Mouse (Mus musculus): ENCODE data around the gene Txlnb. TPM values are rescaled to one million over a fixed set of nuclear protein-coding genes. Genes with fewer than 3 reads are reported as not detected.
"Not testable (repeated sequence)": the region's sequence is repeated elsewhere in the genome, so short reads cannot be mapped to it uniquely, and the experiment has no call there.

Gene Txlnb
- polyA plus RNA-seq, 1 experiment from 2014 or later, result 0.28 TPM

DNA sequence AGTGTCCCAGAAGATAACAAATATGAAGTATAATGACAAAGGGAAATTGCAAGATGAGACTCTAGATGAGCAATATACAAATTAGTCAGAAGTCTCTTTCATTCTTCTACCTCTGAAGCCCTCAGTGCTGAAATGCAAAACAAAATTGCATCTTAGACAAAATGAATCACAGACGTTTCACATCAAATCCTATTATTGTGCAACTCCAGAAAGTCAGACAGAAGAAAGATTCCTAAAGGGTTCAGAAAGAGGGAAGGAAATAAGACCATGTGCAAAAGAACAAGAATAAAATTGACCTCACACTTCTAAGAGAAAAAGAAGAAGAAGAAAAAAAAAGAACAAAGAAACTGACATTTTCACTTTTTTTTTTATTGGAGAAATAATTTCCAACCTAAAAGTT lies 8.1 kb upstream of the Txlnb start:
- H3K27me3 ChIP-seq (replicated peaks), result no peaks in the 10 kb centered on the region
- H3K4me2 ChIP-seq (replicated peaks), result no peak overlapping the region
- H3K9me3 ChIP-seq, result no peaks in the 10 kb centered on the region
- H3K27ac ChIP-seq, result no peak overlapping the region
- no peaks in the 10 kb centered on the region for H3K4me1 ChIP-seq (replicated peaks)
- no peak overlapping the region for H3K4me3 ChIP-seq (replicated peaks)
- no peak overlapping the region for H3K9ac ChIP-seq
- WGBS, result 82% methylated on average over 1 of the region's 1 CpGs
- no peak for ATAC-seq
- H3K36me3 ChIP-seq, result no peaks in the 10 kb centered on the region

DNA sequence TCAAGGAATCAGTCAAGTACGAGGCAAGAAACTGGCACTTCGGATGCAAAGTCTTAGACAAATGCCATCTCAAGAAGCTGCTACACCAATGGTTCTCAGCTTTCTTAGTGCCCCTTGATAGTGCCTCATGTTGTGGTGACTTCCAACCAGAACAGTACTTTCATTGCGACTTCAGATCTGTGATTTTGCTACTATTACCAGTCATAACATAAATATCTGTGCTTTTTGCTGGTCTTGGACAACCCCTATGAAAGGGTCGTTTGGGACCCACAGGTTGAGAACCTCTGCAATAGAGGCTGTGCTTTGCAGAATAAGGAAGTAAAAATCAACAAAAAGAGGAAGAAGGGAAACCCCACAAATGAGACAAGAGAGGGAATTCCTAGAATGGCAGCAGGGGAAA lies 7.7 kb upstream of the Txlnb start:
- Histone ChIP-seq H3K4me1 (replicated peaks) (no peaks in the 10 kb centered on the region), H3K4me2 (replicated peaks) (no peak overlapping the region), H3K4me3 (replicated peaks) (no peak overlapping the region), H3K27ac (no peak overlapping the region), H3K9ac (no peak overlapping the region), H3K9me3 (no peaks in the 10 kb centered on the region), H3K27me3 (replicated peaks) (no peaks in the 10 kb centered on the region), H3K36me3 (no peaks in the 10 kb centered on the region)
- ATAC-seq, result no peak
- 81% methylated on average over 4 of the region's 4 CpGs for WGBS

DNA sequence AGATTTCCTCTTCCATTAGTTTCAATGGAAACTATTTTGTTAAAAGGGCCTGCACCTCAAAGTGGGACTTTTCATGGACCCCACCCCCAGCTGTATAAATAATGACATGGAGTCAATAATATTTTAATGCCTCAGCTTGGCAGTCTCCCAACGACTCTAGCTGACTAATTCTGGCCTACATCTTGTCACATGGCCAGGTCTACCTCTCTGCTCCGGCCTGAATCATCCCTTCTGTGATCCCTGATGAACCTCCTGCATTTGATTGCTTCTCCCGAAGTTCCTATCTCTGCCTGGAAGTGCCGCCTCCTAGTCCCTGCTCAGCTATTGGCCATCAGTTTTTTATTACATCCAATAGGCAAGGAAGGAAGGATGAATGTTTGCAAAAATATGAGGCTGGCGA lies 2.1 kb upstream of the Txlnb start:
- 55% methylated on average over 5 of the region's 5 CpGs for whole genome bisulfite sequencing
- H3K4me1 ChIP-seq (replicated peaks), result 0 out of 2 replicates have a peak, but pooled peaks cover 3% of the 10 kb centered on the region
- H3K9me3 ChIP-seq, result no peaks in the 10 kb centered on the region
- no peak overlapping the region for H3K4me2 ChIP-seq (replicated peaks)
- no peaks in the 10 kb centered on the region for H3K36me3 ChIP-seq
- H3K27me3 ChIP-seq (replicated peaks), result no peaks in the 10 kb centered on the region
- H3K9ac ChIP-seq, result no peak overlapping the region
- H3K27ac ChIP-seq, result no peak overlapping the region
- H3K4me3 ChIP-seq (replicated peaks), result no peak overlapping the region
- no peak for ATAC-seq

DNA sequence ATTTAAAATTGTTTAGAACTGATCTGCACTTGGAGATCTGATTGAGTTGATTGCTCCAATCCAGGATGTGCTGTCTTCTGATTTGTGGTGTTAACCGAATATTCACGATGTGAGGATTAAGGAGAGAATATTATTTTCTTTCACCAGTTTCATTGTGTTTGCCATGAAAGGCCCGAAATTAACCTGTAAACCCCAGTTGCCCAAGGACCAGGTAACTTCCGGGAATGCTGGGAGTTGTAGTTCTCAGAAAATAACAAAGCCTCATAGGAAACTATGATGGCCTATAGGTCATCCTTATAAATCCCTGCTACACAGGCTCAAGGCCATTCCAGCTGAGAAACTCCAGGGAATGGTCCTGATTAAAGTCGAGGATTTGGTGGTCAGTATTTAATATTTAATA lies 1.6 kb upstream of the Txlnb start:
- no peak for ATAC-seq
- WGBS, result 86% methylated on average over 5 of the region's 5 CpGs
- H3K36me3 ChIP-seq, result no peaks in the 10 kb centered on the region
- no peaks in the 10 kb centered on the region for H3K27me3 ChIP-seq (replicated peaks)
- H3K9me3 ChIP-seq, result no peaks in the 10 kb centered on the region
- H3K4me1 ChIP-seq (replicated peaks), result 0 out of 2 replicates have a peak, but pooled peaks cover 3% of the 10 kb centered on the region
- no peak overlapping the region for H3K9ac ChIP-seq
- H3K4me2 ChIP-seq (replicated peaks), result no peak overlapping the region
- H3K4me3 ChIP-seq (replicated peaks), result no peak overlapping the region
- no peak overlapping the region for H3K27ac ChIP-seq

DNA sequence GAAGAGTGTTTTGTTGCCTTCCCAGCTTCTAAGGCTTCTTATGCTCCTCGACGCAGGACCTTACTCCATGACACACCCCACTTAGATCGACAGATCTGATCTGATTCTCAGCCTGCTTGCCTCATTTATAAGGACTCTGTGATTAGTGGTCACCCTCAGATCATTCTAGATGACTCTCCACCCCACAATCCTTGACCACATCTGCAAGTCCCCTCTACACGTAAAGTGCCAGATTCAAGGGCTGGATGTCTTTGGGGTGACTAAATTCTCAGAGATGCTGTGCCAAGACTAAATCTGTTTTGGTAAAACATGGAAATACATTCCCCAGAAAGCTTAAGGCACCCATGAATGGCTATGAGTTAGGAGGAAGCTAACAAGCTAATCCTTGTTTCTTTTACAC lies 799 bp upstream of the Txlnb start:
- Histone ChIP-seq H3K9ac (no peak overlapping the region), H3K27me3 (replicated peaks) (no peaks in the 10 kb centered on the region), H3K4me2 (replicated peaks) (no peak overlapping the region), H3K4me1 (replicated peaks) (0 out of 2 replicates have a peak, but pooled peaks cover 3% of the 10 kb centered on the region), H3K27ac (no peak overlapping the region), H3K36me3 (no peaks in the 10 kb centered on the region), H3K4me3 (replicated peaks) (no peak overlapping the region), H3K9me3 (no peaks in the 10 kb centered on the region)
- no peak for ATAC-seq
- 80% methylated on average over 4 of the region's 4 CpGs for WGBS

DNA sequence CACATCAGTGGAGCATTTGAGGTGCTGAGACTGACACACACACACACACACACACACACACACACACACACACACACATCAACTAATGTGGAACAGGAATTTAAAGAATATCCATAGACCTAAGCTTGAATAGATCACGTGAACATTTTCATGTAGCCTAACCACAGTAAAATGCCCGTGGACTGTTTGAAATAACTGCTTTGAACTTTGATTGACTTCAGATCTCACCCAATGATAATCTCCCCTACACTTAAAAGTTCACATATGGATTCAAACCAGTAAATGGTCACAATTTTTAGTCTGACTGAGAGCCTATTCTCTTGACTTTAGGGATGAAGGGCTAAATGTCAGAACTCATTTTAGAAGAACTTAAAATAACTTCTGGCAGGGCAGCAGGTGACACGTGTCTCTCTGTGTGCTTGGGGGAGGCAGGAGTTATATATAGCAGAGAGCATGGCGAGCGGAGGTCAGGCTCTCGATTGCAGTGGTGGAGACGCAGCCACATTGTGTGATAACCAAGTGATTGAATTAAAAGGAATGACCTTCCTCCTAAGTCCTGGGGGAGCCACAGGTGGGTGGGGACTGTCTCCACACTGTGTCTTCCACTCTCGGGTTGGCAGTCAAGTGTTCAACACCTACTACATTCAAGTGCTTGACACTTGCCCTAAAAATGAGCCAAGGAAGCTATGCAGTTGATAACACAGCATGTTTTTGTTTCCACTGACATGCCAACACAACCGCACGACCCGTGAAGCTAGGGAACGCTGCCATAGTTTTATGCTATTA lies 1.0 kb downstream of the Txlnb start:
- H3K9ac ChIP-seq, result no peak overlapping the region
- ATAC-seq, result no peak
- H3K27ac ChIP-seq, result no peak overlapping the region
- 65% methylated on average over 12 of the region's 12 CpGs for WGBS
- no peak overlapping the region for H3K4me3 ChIP-seq (replicated peaks)
- no peaks in the 10 kb centered on the region for H3K9me3 ChIP-seq
- no peaks in the 10 kb centered on the region for H3K36me3 ChIP-seq
- H3K4me2 ChIP-seq (replicated peaks), result no peak overlapping the region
- no peaks in the 10 kb centered on the region for H3K27me3 ChIP-seq (replicated peaks)
- H3K4me1 ChIP-seq (replicated peaks), result 0 out of 2 replicates have a peak, but pooled peaks cover 3% of the 10 kb centered on the region

DNA sequence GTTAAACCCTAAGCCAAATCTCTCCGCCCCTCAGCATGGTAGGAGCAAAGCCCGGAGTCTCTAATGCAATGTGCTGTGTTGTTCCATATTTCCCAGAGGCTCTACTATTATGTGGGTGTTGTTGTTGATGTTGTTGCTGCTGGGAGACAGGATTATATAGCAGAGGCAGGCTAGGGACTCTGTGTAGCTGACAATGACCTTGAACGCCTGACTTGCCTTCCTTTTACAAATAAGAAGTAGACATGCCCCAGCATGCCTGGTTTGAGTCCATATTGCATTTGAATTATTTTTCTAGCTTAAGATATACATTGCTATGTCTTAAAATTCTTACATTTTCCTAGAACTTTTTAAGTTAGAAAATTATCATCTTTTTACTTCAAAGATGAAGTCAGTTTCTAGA lies 1.7 kb downstream of the Txlnb start:
- ATAC-seq, result no peak
- H3K4me1 ChIP-seq (replicated peaks), result 0 out of 2 replicates have a peak, but pooled peaks cover 3% of the 10 kb centered on the region
- no peak overlapping the region for H3K9ac ChIP-seq
- WGBS, result 90% methylated on average over 3 of the region's 3 CpGs
- no peaks in the 10 kb centered on the region for H3K9me3 ChIP-seq
- H3K4me2 ChIP-seq (replicated peaks), result no peak overlapping the region
- no peaks in the 10 kb centered on the region for H3K36me3 ChIP-seq
- H3K4me3 ChIP-seq (replicated peaks), result no peak overlapping the region
- no peak overlapping the region for H3K27ac ChIP-seq
- H3K27me3 ChIP-seq (replicated peaks), result no peaks in the 10 kb centered on the region

DNA sequence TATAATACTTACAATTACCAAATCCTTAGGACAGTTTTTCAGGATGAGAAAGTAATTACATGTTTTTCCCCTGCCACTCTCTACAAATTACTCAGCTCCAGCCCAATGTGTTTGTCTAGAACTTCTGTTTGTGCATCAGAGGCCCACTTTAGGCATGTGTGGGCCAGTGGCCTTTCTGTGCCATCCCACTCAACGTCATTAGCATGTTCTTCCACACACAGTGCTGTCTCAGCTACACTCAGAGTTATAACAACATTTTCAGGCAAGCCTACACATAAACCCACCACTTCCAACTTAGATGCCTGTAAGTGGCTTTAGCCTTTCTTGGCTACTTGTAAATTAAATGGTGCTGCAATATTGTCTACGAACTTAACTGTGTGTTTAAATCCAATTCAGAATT lies 5.8 kb downstream of the Txlnb start:
- H3K9ac ChIP-seq, result no peak overlapping the region
- no peaks in the 10 kb centered on the region for H3K27me3 ChIP-seq (replicated peaks)
- WGBS, result 78% methylated on average over 2 of the region's 2 CpGs
- no peaks in the 10 kb centered on the region for H3K9me3 ChIP-seq
- no peak overlapping the region for H3K4me2 ChIP-seq (replicated peaks)
- no peak overlapping the region for H3K27ac ChIP-seq
- H3K4me1 ChIP-seq (replicated peaks), result no peaks in the 10 kb centered on the region
- H3K36me3 ChIP-seq, result no peaks in the 10 kb centered on the region
- ATAC-seq, result no peak
- H3K4me3 ChIP-seq (replicated peaks), result no peak overlapping the region

DNA sequence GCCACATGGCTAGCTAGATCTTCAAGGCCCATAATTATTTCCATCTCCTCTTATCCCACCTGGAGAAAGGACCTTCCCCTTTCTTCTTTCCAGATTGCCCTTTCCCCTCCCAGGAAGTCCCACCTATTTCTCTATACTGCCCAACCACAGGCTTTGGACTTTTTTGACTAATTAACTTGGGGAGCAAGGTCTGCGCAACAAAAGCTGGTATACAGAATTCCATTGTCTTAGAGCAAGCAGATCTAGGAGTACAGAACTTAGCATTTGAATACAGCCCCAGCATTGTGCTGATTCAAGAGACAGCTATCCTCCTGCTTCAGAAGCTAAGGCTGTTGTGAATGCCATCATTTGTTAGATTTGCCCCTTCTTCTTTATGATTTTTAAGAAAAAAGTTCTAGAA lies 12.5 kb downstream of the Txlnb start:
- H3K4me3 ChIP-seq (replicated peaks), result no peak overlapping the region
- no peak for ATAC-seq
- 97% methylated on average over 1 of the region's 1 CpGs for WGBS
- no peak overlapping the region for H3K27ac ChIP-seq
- H3K27me3 ChIP-seq (replicated peaks), result no peaks in the 10 kb centered on the region
- H3K4me1 ChIP-seq (replicated peaks), result no peaks in the 10 kb centered on the region
- H3K4me2 ChIP-seq (replicated peaks), result no peak overlapping the region
- H3K9ac ChIP-seq, result no peak overlapping the region
- H3K9me3 ChIP-seq, result no peaks in the 10 kb centered on the region
- H3K36me3 ChIP-seq, result no peaks in the 10 kb centered on the region

DNA sequence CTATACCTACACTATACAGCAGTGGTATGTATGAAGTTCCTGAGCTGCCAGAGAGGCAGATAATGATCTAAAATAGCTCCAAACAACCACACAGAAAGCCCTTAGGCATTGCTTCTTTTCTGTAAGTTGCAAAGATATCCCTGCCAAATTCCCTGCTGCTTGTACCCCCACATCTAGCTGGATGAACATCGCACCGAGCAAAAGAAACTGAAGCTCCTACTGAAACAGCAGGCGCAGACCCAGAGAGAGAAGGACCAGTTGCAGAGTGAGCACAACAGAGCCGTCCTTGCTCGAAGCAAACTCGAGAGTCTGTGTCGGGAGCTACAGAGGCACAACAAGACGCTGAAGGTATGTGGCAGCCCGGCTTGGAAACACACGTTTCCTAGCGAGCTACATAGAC lies 19.0 kb downstream of the Txlnb start:
- ATAC-seq, result no peak
- H3K4me2 ChIP-seq (replicated peaks), result no peak overlapping the region
- no peak overlapping the region for H3K9ac ChIP-seq
- no peak overlapping the region for H3K27ac ChIP-seq
- WGBS, result 79% methylated on average over 11 of the region's 11 CpGs
- H3K36me3 ChIP-seq, result no peaks in the 10 kb centered on the region
- no peaks in the 10 kb centered on the region for H3K4me1 ChIP-seq (replicated peaks)
- H3K9me3 ChIP-seq, result no peaks in the 10 kb centered on the region
- H3K4me3 ChIP-seq (replicated peaks), result no peak overlapping the region
- H3K27me3 ChIP-seq (replicated peaks), result no peaks in the 10 kb centered on the region

DNA sequence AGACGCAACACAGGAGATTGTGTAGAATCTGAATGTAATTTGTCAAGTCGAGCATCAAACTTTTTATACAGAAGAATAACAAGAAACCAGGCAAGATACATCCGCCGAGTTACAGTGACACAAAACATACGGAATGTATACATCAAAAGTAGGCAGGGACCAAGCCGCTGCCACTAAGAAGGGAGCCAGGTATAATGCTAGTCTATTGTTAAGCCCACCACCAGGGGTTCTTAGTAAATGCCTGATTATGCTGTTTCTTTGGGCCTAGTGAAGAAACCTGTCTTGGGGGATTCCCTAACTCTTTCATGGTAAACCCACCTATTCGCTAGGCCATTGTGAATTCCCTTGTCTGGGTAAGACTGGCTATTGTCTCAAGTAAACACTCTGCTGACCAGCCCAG lies 24.4 kb downstream of the Txlnb start:
- not testable (repeated sequence) for H3K4me1 ChIP-seq (replicated peaks); H3K9ac ChIP-seq; H3K9me3 ChIP-seq; H3K27me3 ChIP-seq (replicated peaks); H3K36me3 ChIP-seq; H3K27ac ChIP-seq; H3K4me2 ChIP-seq (replicated peaks); ATAC-seq; H3K4me3 ChIP-seq (replicated peaks)
- WGBS, result 90% methylated on average over 7 of the region's 7 CpGs

DNA sequence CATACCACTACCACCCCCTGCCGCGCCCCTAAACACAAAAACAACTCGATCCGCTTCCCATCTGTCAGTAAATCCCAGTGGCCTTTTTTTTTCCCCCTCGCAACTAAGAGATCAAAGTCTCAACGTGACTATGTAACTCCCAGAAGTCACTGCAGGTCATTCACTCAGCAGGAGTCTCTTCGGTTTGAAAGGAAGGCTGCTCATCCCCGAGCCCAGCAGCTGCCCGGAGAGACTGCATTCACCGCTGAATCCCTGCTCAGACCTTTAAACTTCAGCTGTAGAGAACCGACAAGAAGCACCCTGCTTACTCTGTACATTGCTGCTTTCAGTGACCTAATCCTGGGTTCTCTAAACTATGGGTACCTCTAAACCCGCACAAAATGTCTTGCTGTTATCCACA lies 31.4 kb downstream of the Txlnb start:
- Histone ChIP-seq H3K36me3 (no peaks in the 10 kb centered on the region), H3K27ac (no peak overlapping the region), H3K9me3 (no peaks in the 10 kb centered on the region), H3K4me1 (replicated peaks) (no peaks in the 10 kb centered on the region), H3K9ac (no peak overlapping the region), H3K27me3 (replicated peaks) (no peaks in the 10 kb centered on the region), H3K4me3 (replicated peaks) (no peak overlapping the region), H3K4me2 (replicated peaks) (peak overlapping the region; percentile 44)
- no peak for ATAC-seq
- 12% methylated on average over 12 of the region's 12 CpGs for WGBS

DNA sequence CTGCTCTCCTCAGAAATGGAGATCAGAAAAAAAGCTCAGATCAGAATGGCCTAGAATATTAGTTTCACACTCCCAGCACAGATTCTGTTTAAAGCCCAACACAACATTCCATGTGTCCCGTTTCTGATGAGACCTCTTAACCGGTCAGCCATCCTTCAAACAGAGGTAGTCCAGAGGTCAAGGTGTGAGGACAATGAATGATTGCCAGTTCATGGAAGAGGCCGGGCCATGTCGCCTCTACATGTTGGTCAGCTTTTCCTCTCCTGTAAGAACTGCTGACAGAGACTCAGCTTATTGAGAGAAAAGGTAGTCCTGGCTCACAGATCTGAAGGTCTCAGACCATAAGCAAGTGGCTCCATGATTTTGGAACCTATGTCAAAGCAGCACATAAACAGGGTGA lies 33.2 kb downstream of the Txlnb start:
- Histone ChIP-seq H3K4me2 (replicated peaks) (no peak overlapping the region), H3K4me1 (replicated peaks) (no peaks in the 10 kb centered on the region), H3K27me3 (replicated peaks) (no peaks in the 10 kb centered on the region), H3K9me3 (no peaks in the 10 kb centered on the region), H3K27ac (no peak overlapping the region), H3K4me3 (replicated peaks) (no peak overlapping the region), H3K36me3 (no peaks in the 10 kb centered on the region), H3K9ac (no peak overlapping the region)
- ATAC-seq, result no peak
- WGBS, result 82% methylated on average over 4 of the region's 4 CpGs
